Mouse (Mus musculus): ENCODE results near the gene Atf7ip.

- TF ChIP-seq CTCF (conservative IDR thresholded peaks at IDR 0.05; ENCODE audit: low read length) = no peak
- no peak for TF ChIP-seq POU5F1 (IDR thresholded peaks at IDR 0.05; ENCODE audit: borderline replicate concordance, low read length)
Observed at GRCm38 (mm10) chr6:136492251-136492650, 13.7 kb upstream of the Atf7ip start.
